Mouse (Mus musculus) left cerebral cortex, adult 11 months (tissue): ENCODE data around the gene Ralgps1.
"Not testable (repeated sequence)": the region's sequence is repeated elsewhere in the genome, so short reads cannot be mapped to it uniquely, and the experiment has no call there.

Experiments used
- DNase-seq: peaks from one replicate; pipeline ENCODE4 v3.0.0; 2022; ENCODE audit warnings: low spot score

Gene Ralgps1

DNA sequence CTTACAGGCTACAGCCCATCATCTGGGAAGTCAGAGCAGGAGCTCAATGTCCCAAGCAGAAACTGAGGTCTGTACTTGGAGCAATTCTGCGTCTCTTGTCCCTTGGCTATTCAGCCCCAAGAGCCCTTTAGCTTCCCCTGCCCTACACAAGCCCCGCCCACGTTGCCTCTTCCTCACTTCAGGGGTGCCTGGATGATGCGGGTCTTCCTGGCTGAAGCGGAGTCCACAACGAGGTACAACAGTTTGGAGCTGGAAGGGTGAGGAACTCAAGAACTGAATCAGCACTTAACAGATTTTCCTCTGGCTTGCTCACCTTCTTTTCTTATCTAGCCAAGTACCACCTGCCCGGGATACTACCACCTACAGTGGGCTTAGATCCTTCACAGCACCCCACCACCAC lies 239.0 kb downstream of the Ralgps1 start:
- no peak for DNase-seq

DNA sequence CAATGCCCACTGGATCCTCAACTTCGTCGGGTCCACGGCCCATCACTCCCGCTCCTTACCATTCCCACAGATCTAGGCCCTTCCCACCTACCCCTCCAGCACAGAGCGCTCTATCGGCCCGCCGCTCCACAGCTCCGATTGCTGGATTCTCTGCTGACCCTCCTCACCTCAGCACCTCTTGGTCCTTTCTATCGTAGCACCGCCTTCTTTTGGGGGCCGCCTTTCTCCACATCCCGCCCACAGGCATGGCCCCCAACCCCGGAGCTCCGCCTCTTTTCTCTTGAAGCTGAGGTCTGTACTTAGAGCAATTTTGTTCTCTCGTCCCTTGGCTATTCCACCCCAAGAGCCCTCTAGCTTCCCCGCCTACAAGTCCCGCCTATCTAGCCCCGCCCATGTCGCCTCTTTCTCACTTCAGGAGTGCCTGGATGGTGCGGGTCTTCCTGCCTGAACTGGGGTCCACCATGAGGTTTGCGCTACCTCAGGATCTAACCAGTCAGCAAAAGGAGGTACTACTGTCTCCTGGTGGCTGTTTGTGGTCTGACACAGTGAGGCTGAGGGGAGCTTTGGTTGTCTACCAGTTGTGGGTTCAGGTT lies 239.7 kb downstream of the Ralgps1 start, which contains the start of gene Garnl3:
Gene Garnl3, minus strand, starts transcription at position 155 of the 593 bp plus-strand sequence.
- peak; percentile 66 for DNase-seq

DNA sequence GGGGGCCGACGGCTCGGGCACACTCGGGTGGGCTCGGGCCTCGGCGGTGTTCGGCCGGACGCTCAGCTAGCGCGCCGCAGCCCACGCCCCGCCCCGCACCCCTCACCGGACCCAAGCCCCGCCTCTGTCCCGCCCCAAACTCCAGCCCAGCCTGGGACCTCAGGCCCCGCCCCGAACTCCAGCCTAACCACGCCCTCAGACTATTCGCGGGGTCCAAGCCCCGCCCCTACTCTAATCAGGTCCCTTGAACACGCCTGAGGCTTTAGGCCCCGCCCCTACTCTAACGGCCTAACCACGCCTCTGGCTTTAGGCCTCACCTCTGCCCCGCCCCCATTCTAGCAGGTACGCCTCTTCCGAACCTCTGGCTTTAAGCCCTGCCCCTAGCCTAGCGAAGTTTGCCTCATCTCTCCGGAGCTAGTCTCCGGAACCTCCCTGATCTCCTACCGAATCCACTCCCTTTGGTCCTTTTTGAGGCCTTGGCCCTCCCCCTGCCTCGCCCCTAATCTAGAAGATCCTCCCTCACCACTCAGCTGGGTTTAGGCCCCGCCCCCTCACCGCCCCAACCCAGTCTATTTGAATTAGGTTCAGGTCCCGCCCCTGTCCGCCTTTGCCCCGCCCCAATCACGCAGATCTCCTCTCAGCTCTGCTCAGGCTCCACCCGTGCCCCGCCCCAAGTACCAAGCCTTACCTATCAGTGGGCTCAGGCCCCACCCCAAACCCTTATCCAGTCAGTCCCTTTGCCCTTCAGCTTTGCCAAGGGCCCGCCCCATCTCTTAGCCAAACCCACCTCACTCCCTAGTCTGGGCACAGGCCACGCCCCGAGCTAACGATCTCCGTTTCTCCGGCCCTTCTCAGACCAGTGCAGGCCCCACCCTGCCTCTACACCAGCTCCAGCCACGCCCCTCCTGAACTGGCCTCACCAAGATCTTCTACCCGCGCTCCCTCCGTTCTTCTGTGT lies 240.5 kb downstream of the Ralgps1 start:
- DNase-seq = peak; percentile 96

DNA sequence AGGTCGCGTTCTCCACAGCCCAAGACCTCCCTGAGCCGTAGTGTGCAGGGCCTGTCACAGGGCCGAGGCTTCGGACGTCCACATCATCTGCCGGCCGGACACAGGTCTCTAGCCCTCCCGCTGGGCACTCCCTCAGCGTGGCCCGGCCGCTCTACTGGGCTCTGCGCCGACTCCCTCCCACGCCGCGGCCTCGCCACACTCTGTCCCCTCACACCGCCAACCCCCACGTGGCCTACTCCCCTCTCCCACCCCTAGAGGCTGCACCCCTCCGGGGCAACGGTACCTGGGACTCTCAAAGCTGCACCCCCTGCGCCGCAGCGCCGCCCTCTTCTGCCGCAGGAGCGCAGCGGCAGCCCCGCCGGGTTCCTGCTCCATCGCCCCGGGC lies 241.2 kb downstream of the Ralgps1 start:
- DNase-seq = peak; percentile 35

DNA sequence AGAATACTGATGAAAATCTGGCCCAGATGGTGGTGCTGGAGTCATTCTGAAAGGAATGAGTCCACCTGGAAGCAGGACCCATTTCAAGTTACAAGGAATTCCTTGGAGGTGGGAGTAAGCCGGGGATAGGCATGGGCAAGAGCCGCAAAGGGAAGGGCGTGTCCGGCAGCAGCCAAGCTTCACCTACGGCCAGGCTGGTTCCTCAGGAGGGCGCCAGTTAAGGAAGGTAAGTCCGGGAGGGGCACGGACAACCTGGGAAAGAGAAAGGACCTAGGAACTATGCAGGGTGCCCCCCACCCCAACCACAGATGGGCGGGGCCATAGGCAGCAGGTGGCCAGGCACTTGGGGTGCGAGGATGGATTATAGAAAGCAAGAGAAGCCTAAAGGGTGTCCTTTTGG lies 241.6 kb downstream of the Ralgps1 start:
- no peak for DNase-seq

DNA sequence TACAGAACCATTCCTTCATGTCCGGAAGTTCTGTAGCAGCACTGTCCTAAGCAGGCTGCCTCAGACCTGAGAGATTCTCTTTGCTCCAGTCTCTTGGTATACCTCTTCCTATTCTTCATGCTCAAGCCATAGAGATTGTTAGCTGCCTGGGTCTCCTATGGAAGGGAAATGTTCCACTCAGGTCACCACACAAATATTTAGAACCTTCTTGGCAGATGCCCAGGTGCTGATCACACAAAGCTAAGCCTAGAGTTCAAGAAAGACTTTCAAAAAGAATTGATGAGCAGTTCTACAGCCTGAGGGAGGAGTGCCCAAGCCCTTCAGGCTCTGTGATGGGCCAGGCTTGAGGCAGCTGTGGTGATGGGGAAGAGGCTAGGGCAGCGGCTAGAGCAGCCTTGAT lies 242.3 kb downstream of the Ralgps1 start:
- DNase-seq = no peak

DNA sequence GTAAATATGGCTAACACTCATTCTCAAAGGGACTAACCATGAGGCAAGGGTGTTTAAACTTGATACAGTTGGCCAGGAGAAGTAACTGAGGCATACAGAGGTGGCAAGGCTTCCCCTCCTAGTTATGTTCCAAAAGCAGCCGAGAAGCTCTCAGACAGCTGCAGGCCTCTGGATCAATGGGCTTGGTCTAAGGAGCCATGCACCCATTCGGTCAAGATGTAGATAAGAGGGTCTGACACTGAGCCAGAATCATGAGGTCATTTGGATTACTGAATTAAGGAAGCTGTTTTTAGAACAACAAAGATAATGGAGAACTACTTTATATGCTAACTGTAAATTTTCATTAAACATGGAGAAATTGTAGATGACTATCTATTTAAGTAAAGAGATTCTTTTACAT lies 244.0 kb downstream of the Ralgps1 start:
- no peak for DNase-seq

DNA sequence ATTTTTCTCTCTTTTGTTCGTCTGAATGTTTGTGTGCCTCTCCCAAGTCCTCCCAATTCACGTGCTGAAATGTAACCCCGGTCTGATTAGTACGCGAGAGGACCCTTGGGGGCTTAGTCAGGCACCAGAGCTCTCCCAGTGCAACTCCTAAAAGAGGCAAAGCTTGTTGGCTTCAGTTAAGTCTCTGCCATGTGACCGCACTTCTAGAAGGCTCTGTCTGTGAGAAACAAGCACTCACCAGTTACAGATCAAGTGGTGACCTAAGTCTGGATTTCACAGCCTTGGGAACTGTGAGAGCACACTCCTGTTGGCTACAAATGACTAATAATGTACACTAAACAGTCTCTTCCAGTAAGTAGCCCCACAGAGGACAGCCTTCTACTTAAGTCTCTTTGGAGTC lies 248.4 kb downstream of the Ralgps1 start:
- DNase-seq = no peak

DNA sequence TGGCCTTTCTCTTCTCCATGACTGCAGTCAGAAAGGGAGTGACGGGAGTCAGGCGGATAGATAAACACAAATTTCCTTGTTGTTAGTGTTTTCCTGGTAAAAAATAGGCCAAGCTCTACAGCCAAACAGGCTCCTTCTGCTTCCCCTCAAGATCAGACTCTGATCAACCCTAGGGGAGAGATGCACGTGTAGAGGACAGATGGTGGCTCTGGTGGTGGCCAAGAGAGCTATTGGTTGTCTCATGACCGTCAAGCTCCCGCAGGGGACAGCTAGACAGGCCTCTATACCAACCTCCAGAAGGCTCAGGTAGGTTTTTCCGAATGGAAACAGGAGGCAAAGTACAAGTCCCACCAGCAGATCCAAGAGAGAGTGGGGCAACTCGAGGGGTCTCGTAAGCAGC lies 270.8 kb downstream of the Ralgps1 start:
- no peak for DNase-seq

DNA sequence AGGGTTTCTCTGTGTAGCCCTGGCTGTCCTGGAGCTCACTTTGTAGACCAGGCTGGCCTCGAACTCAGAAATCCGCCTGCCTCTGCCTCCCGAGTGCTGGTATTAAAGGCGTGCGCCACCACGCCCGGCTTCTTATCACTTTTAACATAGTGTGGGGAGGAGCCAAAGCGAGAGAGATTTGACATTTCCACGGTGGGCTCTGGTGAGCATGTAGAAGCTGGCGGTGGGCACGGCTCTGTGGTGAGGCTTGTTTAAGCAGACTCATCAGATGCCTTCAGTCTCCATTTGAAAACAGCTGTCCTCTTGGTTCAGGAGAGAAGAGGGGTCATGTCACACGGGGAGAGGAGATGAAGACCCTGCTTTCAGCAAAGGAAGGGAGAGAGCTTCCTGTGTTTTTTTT lies 274.0 kb downstream of the Ralgps1 start:
- not testable (repeated sequence) for DNase-seq

DNA sequence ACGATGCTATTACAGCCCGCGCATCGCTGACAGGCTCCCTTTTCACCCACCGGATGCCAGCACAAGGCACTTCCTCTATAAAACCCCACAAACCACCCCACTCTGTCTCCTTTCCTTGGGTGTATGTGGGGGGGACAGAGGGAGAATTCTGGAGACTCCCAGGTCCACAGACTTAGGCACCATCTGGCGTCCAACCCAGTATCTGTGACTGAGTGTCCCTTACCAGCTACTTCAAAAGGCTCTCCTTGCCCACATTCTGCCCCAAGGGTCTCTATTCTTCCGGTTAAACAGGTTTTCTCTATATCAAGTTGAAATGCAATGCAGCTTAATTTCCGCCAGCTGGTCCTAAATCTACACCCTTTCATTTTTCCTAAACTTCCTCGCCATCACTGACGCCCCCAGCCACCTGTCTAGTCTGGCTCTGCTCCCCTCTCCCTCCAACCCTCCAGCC lies 276.0 kb downstream of the Ralgps1 start:
- no peak for DNase-seq

DNA sequence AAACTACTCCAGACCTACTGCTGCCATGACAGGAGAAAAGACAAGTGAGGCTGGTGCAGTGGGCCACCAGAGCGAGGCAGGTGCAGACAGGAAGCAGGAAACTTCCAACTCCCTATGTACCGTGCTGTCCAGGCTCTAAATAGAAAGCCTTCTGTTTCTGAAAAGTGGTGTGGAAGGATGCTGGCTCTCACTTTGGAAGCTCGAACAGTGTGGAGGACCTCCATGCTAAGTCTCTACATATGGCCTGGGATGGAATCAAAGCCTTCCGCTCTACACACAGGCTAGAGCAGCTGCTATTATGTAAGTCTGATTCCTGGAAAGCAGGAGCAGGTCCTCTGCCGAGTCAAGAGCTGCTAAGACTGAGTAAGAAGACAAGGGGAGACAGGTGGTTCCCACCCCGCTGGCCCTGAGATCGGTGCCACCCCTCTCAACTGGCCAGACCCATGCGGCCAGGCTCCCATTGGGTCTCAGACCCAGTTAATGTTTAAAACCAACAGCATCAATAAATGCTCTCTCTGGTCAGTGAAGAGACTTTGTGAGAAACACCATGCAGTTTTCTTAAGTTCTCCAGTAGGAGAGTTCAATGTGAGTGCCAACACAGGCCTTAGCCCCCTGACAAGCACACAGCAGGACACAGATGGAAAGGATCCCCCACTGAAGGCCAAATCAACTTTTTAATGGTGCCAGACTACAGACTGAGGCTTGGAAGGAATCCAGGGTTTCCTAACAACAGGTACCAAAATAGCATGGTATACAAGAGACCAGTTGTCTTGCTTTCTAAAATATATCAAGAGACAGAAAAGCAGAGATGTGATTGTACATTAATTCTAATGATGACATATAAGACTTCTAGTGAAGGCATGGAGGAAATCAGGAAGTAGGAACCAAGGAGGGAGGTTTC lies 280.4 kb downstream of the Ralgps1 start:
- DNase-seq = peak; percentile 27

DNA sequence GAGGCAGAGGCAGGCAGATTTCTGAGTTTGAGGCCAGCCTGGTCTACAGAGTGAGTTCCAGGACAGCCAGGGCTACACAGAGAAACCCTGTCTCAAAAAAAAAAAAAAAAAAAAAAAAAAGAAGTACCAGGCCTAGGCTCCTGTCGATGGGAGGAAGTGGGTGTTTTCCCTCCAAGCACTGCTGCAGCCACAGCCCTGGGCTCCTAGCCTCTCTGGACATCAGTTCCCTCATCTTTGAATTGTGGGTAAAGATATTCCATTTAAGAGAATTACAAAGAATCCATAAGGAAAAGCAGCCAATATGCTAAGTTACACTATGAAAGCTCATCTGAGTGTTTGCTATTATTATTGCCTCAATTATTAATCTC lies 281.3 kb downstream of the Ralgps1 start:
- DNase-seq = not testable (repeated sequence)

DNA sequence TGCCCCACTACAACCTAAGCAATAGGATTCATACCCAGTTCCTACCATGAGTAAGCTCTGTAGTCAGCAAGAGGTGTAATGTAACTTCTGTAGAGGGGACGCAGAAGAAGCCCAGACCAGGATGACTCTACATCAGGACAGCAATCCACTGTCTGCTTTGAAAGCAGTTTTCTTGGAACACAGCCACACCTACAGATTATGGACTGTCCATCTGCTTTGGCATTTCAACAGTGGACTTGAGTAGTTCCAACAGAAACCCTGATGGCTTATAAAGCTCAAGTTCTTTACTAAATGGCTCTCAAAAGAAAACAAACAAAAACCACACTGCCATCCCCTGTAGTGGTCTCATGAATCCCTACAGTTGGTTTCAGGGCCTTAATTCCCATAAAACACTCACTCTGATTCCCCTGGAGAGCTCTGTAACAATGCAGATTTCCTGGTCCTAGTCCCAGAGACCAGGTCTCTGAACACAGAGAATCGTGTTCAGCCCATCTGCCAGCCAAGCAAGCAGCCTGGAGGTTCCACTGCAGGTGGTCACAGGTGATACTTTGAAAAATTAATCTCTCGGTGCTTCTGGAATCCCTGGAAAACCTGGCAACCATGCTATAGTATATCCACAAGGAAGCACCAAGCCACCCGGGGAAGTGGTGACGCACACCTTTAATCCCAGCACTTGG lies 281.8 kb downstream of the Ralgps1 start:
- no peak for DNase-seq

DNA sequence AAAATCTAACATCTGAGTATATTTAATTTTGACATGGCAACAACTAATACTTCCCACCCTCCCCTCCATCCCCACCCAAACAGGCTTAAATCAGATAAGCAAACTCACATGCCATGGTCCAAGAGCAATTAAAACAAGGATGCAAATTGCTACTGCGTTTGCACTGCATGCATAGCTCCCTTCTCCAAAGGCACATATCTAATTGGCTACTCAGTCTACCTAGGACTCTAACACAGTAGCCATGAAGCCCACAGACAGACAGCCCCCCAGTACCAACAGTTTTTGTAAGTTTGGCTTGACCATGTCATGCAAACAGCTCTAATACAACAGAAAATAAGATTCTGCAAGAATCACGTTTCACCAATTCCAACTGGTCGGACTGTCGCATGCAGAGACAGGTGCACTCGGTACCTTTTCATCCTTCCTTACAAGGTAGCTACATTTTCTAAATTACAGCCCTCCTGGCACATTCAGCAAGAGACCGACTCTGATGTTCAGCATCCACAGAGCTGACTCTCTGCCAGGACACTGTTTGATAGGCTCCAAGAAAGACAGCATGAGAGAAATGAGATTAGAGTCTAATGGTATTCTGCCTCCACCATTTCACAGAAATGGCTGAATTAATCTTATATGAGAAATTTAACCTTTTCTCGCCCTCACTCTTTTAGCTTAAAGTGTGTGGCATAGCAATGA lies 284.5 kb downstream of the Ralgps1 start:
- DNase-seq = no peak

DNA sequence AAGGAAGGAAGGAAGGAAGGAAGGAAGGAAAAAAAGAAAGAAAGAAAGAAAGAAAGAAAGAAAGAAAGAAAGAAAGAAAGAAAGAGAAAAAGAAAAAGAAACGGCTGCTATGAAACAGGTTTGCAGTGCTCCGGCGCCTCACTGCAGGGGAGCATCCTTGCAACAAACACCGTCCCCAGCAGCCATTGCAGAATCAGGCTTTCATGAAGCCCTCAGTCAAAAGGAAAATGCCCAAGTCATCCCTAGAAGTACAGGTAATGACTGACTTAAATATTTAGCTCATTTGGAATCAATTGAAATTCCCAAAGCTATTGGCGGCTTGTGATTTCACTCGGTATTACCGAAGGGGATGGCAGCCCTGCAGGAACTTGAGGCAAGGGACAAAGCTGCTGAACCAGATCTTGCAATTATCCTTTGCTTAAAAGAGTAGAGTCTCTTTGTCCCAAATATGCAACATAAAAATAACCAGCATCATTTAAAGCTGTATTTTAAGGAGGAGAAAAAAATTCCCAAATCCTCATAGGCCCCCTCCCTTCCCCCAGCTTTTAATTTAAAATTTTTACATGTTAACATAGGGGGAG lies 285.2 kb downstream of the Ralgps1 start:
- no peak for DNase-seq

DNA sequence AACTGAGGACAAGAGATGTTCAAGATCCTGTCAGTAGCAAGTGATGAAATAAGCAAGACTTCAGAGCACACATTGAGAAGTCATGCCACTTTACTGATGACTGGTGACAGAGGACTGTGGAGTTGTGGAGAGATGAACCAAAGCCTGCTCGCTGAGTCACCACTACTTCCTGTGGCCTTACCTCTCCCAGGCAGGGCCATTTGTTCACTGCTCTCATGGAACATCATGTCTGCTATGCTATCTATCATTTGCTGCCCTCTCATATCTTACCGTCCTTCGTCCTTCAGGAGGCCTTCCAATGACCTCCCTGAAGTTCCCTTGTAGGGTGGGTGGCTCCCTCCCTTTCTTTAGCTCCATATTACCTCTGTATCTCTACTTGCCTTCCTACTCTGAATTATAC lies 287.1 kb downstream of the Ralgps1 start:
- DNase-seq = no peak
